Mouse (Mus musculus): ENCODE measurements around the gene Gm9945.

- TF ChIP-seq CTCF (IDR thresholded peaks at IDR 0.05) (no peak), EP300 (IDR thresholded peaks at IDR 0.05) (no peak)
These were observed 26.9 kb upstream of the Gm9945 start for GRCm38 (mm10) chr11:53453031-53453430.

Measured in lung, postnatal 0 days (tissue).